Mouse (Mus musculus): Measurements from ENCODE around the gene Pfkfb4.
A peak's percentile ranks its signal among the peaks of the same experiment; 100 is the strongest.

Gene Pfkfb4

GRCm38 (mm10) chr9:109058006-109058765, 66.6 kb downstream of the Pfkfb4 start:
- no peak for DNase-seq

- DNase-seq = peak; percentile 91
Observed at GRCm38 (mm10) chr9:109059136-109059903, 67.7 kb downstream of the Pfkfb4 start, which contains the start of gene Trex1. Gene Trex1 (minus strand): TSS chr9:109059734.

GRCm38 (mm10) chr9:109060184-109060897, 68.8 kb downstream of the Pfkfb4 start:
- peak; percentile 60 for DNase-seq

GRCm38 (mm10) chr9:109060898-109061295, 69.3 kb downstream of the Pfkfb4 start:
- no peak for DNase-seq

GRCm38 (mm10) chr9:109068095-109068735, 76.6 kb downstream of the Pfkfb4 start:
- DNase-seq = no peak

GRCm38 (mm10) chr9:109073661-109074573, 82.3 kb downstream of the Pfkfb4 start, which contains the start of gene Atrip:
Gene Atrip (minus strand): TSS chr9:109074124.
- DNase-seq = peak; percentile 91

GRCm38 (mm10) chr9:109080516-109080915, 88.9 kb downstream of the Pfkfb4 start:
- DNase-seq = no peak

- no peak for DNase-seq
Observed at GRCm38 (mm10) chr9:109081749-109082123, 90.2 kb downstream of the Pfkfb4 start.

Measured in cerebellum, adult 9-10 months (tissue).